Mouse (Mus musculus) MEL (cell line): ENCODE results near the gene Miga1. TPM values are rescaled to one million over a fixed set of nuclear protein-coding genes. Genes with fewer than 3 reads are reported as not detected.

Experiments used
- DNase-seq: peaks from one replicate; pipeline ENCODE4 v3.0.0; 2011; ENCODE audit warnings: low read depth, low spot score
- H3K27ac ChIP-seq: 2 replicates; pipeline ENCODE4 v1.5.1; 2012; ENCODE audit warnings: low read depth, mild to moderate bottlenecking, control low read depth, low read length, moderate library complexity; ENCODE audit not compliant: control insufficient read depth
- H3K27me3 ChIP-seq, 2 experiments: fragments of 150-350 bp in 1 of 2; sonication (generic) in 1 of 2; 2 replicates each; pipeline ENCODE4 v1.6.1; 2012; ENCODE audit warnings: low read length in 2 of 2, mild to moderate bottlenecking in 2 of 2, improper control_type of control experiment in 1 of 2, moderate library complexity in 1 of 2; ENCODE audit not compliant: insufficient read depth in 2 of 2, control insufficient read depth in 1 of 2
- H3K36me3 ChIP-seq, 2 experiments: 2 replicates each; pipeline ENCODE4 v1.6.1; 2012 to 2014; ENCODE audit warnings: low read length in 2 of 2, improper control_type of control experiment in 1 of 2, inconsistent platforms in 1 of 2, mild to moderate bottlenecking in 1 of 2; ENCODE audit not compliant: insufficient read depth in 2 of 2, control insufficient read depth in 1 of 2
- H3K4me1 ChIP-seq, 2 experiments: fragments of 150-350 bp in 1 of 2; sonication (generic) in 1 of 2; 2 replicates each; pipeline ENCODE4 v1.6.1; 2012; ENCODE audit warnings: low read length in 2 of 2, improper control_type of control experiment in 1 of 2, mild to moderate bottlenecking in 1 of 2; ENCODE audit not compliant: insufficient read depth in 2 of 2, control insufficient read depth in 1 of 2
- H3K4me3 ChIP-seq, 2 experiments: fragments of 150-350 bp in 1 of 2; sonication (generic) in 1 of 2; 2 replicates each; pipeline ENCODE4 v1.5.1; 2012; ENCODE audit warnings: low read depth in 2 of 2, low read length in 2 of 2, mild to moderate bottlenecking in 2 of 2, moderate library complexity in 2 of 2, control low read depth in 1 of 2, improper control_type of control experiment in 1 of 2; ENCODE audit not compliant: control insufficient read depth in 1 of 2, insufficient read depth in 1 of 2
- H3K79me2 ChIP-seq: 2 replicates; pipeline ENCODE4 v1.6.1; 2012; ENCODE audit warnings: mild to moderate bottlenecking, low read length, moderate library complexity; ENCODE audit not compliant: control insufficient read depth, poor library complexity, insufficient read depth
- H3K9ac ChIP-seq: 2 replicates; pipeline ENCODE4 v1.6.1; 2012; ENCODE audit warnings: low read depth, mild to moderate bottlenecking, control low read depth, low read length, moderate library complexity; ENCODE audit not compliant: control insufficient read depth, poor library complexity, severe bottlenecking
- H3K9me3 ChIP-seq: fragments of 150-350 bp; sonication (generic); replicated peaks from 2 replicates; pipeline ENCODE4 v1.6.1; 2012; ENCODE audit warnings: mild to moderate bottlenecking, low read length, improper control_type of control experiment, moderate library complexity; ENCODE audit not compliant: insufficient read depth
- BHLHE40 ChIP-seq: IDR thresholded peaks from 2 replicates; pipeline ENCODE4 v1.6.1; 2012; ENCODE audit warnings: low read depth, mild to moderate bottlenecking, inconsistent platforms, low read length, improper control_type of control experiment, borderline replicate concordance
- CHD1 ChIP-seq: IDR thresholded peaks from 2 replicates; pipeline ENCODE4 v1.6.1; 2012; ENCODE audit warnings: low read depth, mild to moderate bottlenecking, inconsistent platforms, low read length, improper control_type of control experiment
- CHD2 ChIP-seq: IDR thresholded peaks from 2 replicates; pipeline ENCODE4 v1.6.1; 2011; ENCODE audit warnings: low read length, improper control_type of control experiment
- CTCF ChIP-seq, 3 experiments: IDR thresholded peaks in 2 of 3; conservative IDR thresholded peaks in 1 of 3; 2 replicates each; pipeline ENCODE4 v1.5.1; 2011 to 2012; ENCODE audit warnings: low read length in 3 of 3, low read depth in 2 of 3, mild to moderate bottlenecking in 2 of 3, improper control_type of control experiment in 1 of 3, inconsistent platforms in 1 of 3, mixed read lengths in 1 of 3, moderate library complexity in 1 of 3; ENCODE audit not compliant: control insufficient read depth in 1 of 3, insufficient read depth in 1 of 3, poor library complexity in 1 of 3, severe bottlenecking in 1 of 3
- EP300 ChIP-seq, 2 experiments: IDR thresholded peaks; 2 replicates each; pipeline ENCODE4 v1.6.1; 2011; ENCODE audit warnings: improper control_type of control experiment in 2 of 2, low read length in 2 of 2, low read depth in 1 of 2, mild to moderate bottlenecking in 1 of 2
- GABPA ChIP-seq: IDR thresholded peaks from 2 replicates; pipeline ENCODE4 v1.6.1; 2012; ENCODE audit warnings: low read depth, mild to moderate bottlenecking, inconsistent platforms, low read length, improper control_type of control experiment, moderate library complexity
- JUND ChIP-seq: IDR thresholded peaks from 2 replicates; pipeline ENCODE4 v1.6.1; 2011; ENCODE audit warnings: low read depth, mild to moderate bottlenecking, improper control_type of control experiment, low read length
- MAZ ChIP-seq: IDR thresholded peaks from 2 replicates; pipeline ENCODE4 v1.6.1; 2012; ENCODE audit warnings: low read depth, mild to moderate bottlenecking, inconsistent platforms, low read length, improper control_type of control experiment
- POLR2A ChIP-seq, 2 experiments: IDR thresholded peaks; 2 replicates each; pipeline ENCODE4 v1.6.1; 2011 to 2012; ENCODE audit warnings: low read length in 2 of 2, mild to moderate bottlenecking in 2 of 2, control low read depth in 1 of 2, improper control_type of control experiment in 1 of 2, low read depth in 1 of 2, moderate library complexity in 1 of 2; ENCODE audit not compliant: control insufficient read depth in 1 of 2, insufficient read depth in 1 of 2, poor library complexity in 1 of 2
- POLR2AphosphoS2 ChIP-seq: IDR thresholded peaks from 2 replicates; pipeline ENCODE4 v1.6.1; 2011; ENCODE audit warnings: low read length, improper control_type of control experiment
- TBP ChIP-seq: IDR thresholded peaks from 2 replicates; pipeline ENCODE4 v1.8.0; 2011; ENCODE audit warnings: low read depth, low read length, improper control_type of control experiment
- TCF12 ChIP-seq: IDR thresholded peaks from 2 replicates; pipeline ENCODE4 v1.6.1; 2014; ENCODE audit warnings: low read depth, mild to moderate bottlenecking, inconsistent platforms, low read length, improper control_type of control experiment, moderate library complexity
- USF1 ChIP-seq: IDR thresholded peaks from 2 replicates; pipeline ENCODE4 v1.6.1; 2014; ENCODE audit warnings: low read depth, mild to moderate bottlenecking, inconsistent platforms, low read length, improper control_type of control experiment, moderate library complexity
- ZC3H11A ChIP-seq: IDR thresholded peaks from 2 replicates; pipeline ENCODE4 v1.6.1; 2012; ENCODE audit warnings: low read depth, mild to moderate bottlenecking, inconsistent platforms, low read length, improper control_type of control experiment
- polyA plus RNA-seq, 2 experiments: library from polyadenylated mRNA; stranded (reverse) in 1 of 2; unstranded in 1 of 2; fragments of >175 nt in 1 of 2; fragments of >200 nt in 1 of 2; gene quantifications; 2 replicates each; pipeline versions ENCODE4 v1.2.1 to v1.2.4; 2012; ENCODE audit warnings: low replicate concordance in 2 of 2, low read depth in 1 of 2; ENCODE audit not compliant: insufficient read length in 2 of 2, insufficient read depth in 1 of 2, missing spikeins in 1 of 2
- total RNA-seq: library from RNA; depleted of rRNA; stranded (reverse); fragments of 300-350 nt; gene quantifications from 2 replicates; pipeline ENCODE4 v1.2.3, GENCODE M21; 2012

The Miga1 gene
- total and polyA plus RNA-seq, 3 experiments = 14.2 to 16.2 TPM; not detected in 1

DNA sequence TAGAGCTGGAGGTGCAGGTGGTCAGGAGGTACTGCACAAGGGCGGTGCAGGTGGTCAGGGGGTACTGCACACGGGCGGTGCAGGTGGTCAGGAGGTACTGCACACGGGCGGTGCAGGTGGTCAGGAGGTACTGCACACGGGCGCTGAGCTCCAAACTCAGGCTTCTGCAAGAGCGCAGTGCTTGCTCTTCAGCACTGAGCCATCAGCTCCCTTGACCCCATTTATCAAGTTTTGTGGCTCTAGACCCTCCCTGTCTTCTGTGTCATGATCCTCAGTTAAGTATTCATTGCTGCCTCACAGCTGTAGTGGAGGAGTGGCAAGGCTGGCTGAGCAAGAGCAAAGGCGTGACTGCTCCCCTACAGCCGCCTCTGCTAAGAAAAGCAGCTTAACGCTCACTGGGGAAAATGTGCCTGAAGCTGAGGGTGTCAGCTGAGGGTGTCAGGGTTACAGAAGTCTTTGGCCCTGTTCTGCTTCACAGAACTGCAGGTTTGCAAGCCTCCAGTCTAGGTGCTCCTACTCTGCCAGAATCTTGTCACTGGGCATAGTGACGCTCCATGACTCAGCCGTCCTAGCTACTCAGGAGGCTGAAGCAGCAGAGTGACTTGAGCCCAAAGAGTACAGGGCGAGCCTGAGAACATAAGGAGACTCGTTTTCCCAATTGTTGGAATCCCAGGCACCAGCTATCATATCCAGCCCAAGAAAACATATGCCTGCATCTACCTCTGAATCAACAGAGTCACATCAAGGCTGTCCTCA lies 7.5 kb downstream of the Miga1 start:
- H3K27ac ChIP-seq = no peak overlapping the region
- DNase-seq = no peak
- no peak overlapping the region for H3K4me3 ChIP-seq
- peaks cover 1% of the 10 kb centered on the region for H3K79me2 ChIP-seq
- H3K27me3 ChIP-seq = no peaks in the 10 kb centered on the region
- TF ChIP-seq EP300 (IDR thresholded peaks at IDR 0.05; ENCODE audit: low read depth in 1 of 2, low read length in 2 of 2) (no peak), ZC3H11A (no peak), POLR2A (IDR thresholded peaks at IDR 0.05; ENCODE audit: control insufficient read depth in 1 of 2, insufficient read depth in 1 of 2, low read depth in 1 of 2, low read length in 2 of 2, poor library complexity in 1 of 2) (no peak), POLR2AphosphoS2 (no peak), JUND (no peak), BHLHE40 (no peak), GABPA (no peak), CHD2 (no peak), CHD1 (no peak), CTCF (IDR thresholded peaks at IDR 0.05 in 2 of 3, conservative IDR thresholded peaks at IDR 0.05 in 1 of 3; ENCODE audit: control insufficient read depth in 1 of 3, insufficient read depth in 1 of 3, low read depth in 2 of 3, low read length in 3 of 3, poor library complexity in 1 of 3, severe bottlenecking in 1 of 3) (no peak)
- H3K36me3 ChIP-seq = peaks cover 0 to 12% of the 10 kb centered on the region in 2 experiments; a peak in 2 of 4 replicates
- no peaks in the 10 kb centered on the region for H3K9me3 ChIP-seq
- no peaks in the 10 kb centered on the region for H3K4me1 ChIP-seq
- H3K9ac ChIP-seq = no peak overlapping the region

DNA sequence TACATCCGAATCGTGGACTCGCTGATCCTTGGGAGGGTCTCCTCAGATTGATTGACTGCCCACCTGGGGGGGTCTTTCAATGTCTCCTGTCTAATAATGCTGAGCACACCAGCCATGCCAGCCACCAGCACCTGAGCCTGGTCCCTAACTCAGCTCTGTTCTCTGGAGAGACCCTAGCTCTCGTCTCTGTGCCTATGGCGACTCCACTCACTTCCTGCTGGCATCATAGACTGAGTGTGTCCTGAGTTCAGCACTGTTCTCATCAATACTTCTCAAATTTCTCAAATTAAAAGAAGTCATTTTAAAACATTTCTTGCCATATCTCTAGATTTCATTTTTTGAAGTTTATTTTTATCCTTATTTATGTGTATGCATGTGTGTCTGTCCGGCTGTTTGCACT lies 8.1 kb downstream of the Miga1 start:
- H3K27me3 ChIP-seq = no peaks in the 10 kb centered on the region
- no peaks in the 10 kb centered on the region; the same call in 1 of the 2 replicates for H3K79me2 ChIP-seq
- no peaks in the 10 kb centered on the region for H3K9me3 ChIP-seq
- H3K27ac ChIP-seq = no peak overlapping the region
- H3K4me3 ChIP-seq = no peak overlapping the region
- H3K9ac ChIP-seq = no peak overlapping the region
- H3K4me1 ChIP-seq = no peaks in the 10 kb centered on the region
- TF ChIP-seq USF1 (no peak), TCF12 (no peak), CHD2 (no peak), TBP (no peak), MAZ (no peak)
- no peak for DNase-seq
- H3K36me3 ChIP-seq = peaks cover 0 to 10% of the 10 kb centered on the region in 2 experiments; a peak in 2 of 4 replicates
